Mouse (Mus musculus) lung, adult 2 months (tissue): Measurements from ENCODE around the gene Klc1. TPM values are rescaled to one million over a fixed set of nuclear protein-coding genes. Genes with fewer than 3 reads are reported as not detected.

Source experiments
- DNase-seq: peaks from one replicate; pipeline ENCODE4 v3.0.0; 2022
- H3K4me1 ChIP-seq: fragments of 200-500 bp; 2 replicates; pipeline ENCODE4 v1.6.1; 2011; ENCODE audit warnings: low read length; ENCODE audit not compliant: control insufficient read depth, insufficient read depth
- H3K4me3 ChIP-seq: fragments of 200-500 bp; replicated peaks from 2 replicates; pipeline ENCODE3; 2011; ENCODE audit warnings: low read depth, mild to moderate bottlenecking, control low read depth, low read length; ENCODE audit errors: extremely low read depth
- CTCF ChIP-seq: fragments of 200-500 bp; IDR thresholded peaks from 2 replicates; pipeline ENCODE4 v1.5.1; 2011; ENCODE audit warnings: mild to moderate bottlenecking, low read length, control low read depth; ENCODE audit not compliant: insufficient read depth
- POLR2A ChIP-seq: fragments of 200-500 bp; IDR thresholded peaks from 2 replicates; pipeline ENCODE4 v1.6.1; 2011; ENCODE audit warnings: low read depth, mild to moderate bottlenecking, control low read depth, low read length, borderline replicate concordance; ENCODE audit errors: extremely low read depth
- WGBS: fragments of 180-500 bp; shearing (Covaris S2); methylation state at CpG from one replicate; pipeline ENCODE4 v1.1.7; 2018; 5-methylcytosine and 5-hydroxymethylcytosine counted together
- polyA plus RNA-seq: library from polyadenylated mRNA; depleted of rRNA; stranded (reverse); fragments of >200 nt; gene quantifications from 2 replicates; pipeline ENCODE4 v1.2.3, GENCODE M21; 2012

The Klc1 gene
- polyA plus RNA-seq, 1 experiment: 113 TPM

- Histone ChIP-seq H3K4me1 (no peaks in the 10 kb centered on the region), H3K4me3 (no peak overlapping the region)
- no peak for TF ChIP-seq CTCF
- TF ChIP-seq POLR2A: no peak
- no peak for DNase-seq
- 88% methylated on average over 9 of the region's 9 CpGs for WGBS
Observed at GRCm38 (mm10) chr12:111829954-111830353, 71.3 kb downstream of the Klc1 start.

- no peak for DNase-seq
- 79% methylated on average over 10 of the region's 10 CpGs for WGBS
- Histone ChIP-seq H3K4me3 (no peak overlapping the region), H3K4me1 (no peaks in the 10 kb centered on the region)
- TF ChIP-seq CTCF (no peak), POLR2A (no peak)
Observed at GRCm38 (mm10) chr12:111830375-111830774, 71.7 kb downstream of the Klc1 start.

- DNase-seq: no peak
- TF ChIP-seq CTCF (no peak), POLR2A (no peak)
- Histone ChIP-seq H3K4me3 (no peak overlapping the region), H3K4me1 (no peaks in the 10 kb centered on the region)
- WGBS: 85% methylated on average over 5 of the region's 5 CpGs
Observed at GRCm38 (mm10) chr12:111832643-111833042, 74.0 kb downstream of the Klc1 start.

GRCm38 (mm10) chr12:111833457-111833856 is 74.8 kb downstream of the Klc1 start:
- no peak for TF ChIP-seq POLR2A
- no peak for TF ChIP-seq CTCF
- 91% methylated on average over 10 of the region's 10 CpGs for WGBS

GRCm38 (mm10) chr12:111842565-111843433 is 84.2 kb downstream of the Klc1 start:
- DNase-seq: no peak
- no peak for TF ChIP-seq POLR2A
- TF ChIP-seq CTCF: no peak
- 76% methylated on average over 15 of the region's 15 CpGs for WGBS
- no peaks in the 10 kb centered on the region for H3K4me1 ChIP-seq
- H3K4me3 ChIP-seq: no peak overlapping the region

More at GRCm38 (mm10) chr12:111833457-111833856, 74.8 kb downstream of the Klc1 start:
- Histone ChIP-seq H3K4me1 (no peaks in the 10 kb centered on the region), H3K4me3 (no peak overlapping the region)
- no peak for DNase-seq

GRCm38 (mm10) chr12:111843470-111843869 is 84.8 kb downstream of the Klc1 start:
- no peak for TF ChIP-seq CTCF
- no peak for TF ChIP-seq POLR2A
- H3K4me3 ChIP-seq: no peak overlapping the region
- 30% methylated on average over 2 of the region's 2 CpGs for WGBS
- no peak for DNase-seq
- 0 out of 2 replicates have a peak, but pooled peaks cover 2% of the 10 kb centered on the region for H3K4me1 ChIP-seq

GRCm38 (mm10) chr12:111845953-111846352 is 87.3 kb downstream of the Klc1 start:
- no peak for TF ChIP-seq CTCF
- TF ChIP-seq POLR2A: no peak
- WGBS: 93% methylated on average over 4 of the region's 4 CpGs
- DNase-seq: no peak

GRCm38 (mm10) chr12:111846815-111847214 is 88.2 kb downstream of the Klc1 start:
- 0 out of 2 replicates have a peak, but pooled peaks cover 2% of the 10 kb centered on the region for H3K4me1 ChIP-seq
- TF ChIP-seq CTCF (no peak), POLR2A (no peak)
- DNase-seq: no peak
- no peak overlapping the region for H3K4me3 ChIP-seq
- 85% methylated on average over 10 of the region's 10 CpGs for WGBS

More at GRCm38 (mm10) chr12:111845953-111846352, 87.3 kb downstream of the Klc1 start:
- Histone ChIP-seq H3K4me3 (no peak overlapping the region), H3K4me1 (0 out of 2 replicates have a peak, but pooled peaks cover 2% of the 10 kb centered on the region)

- no peak overlapping the region for H3K4me3 ChIP-seq
- 72% methylated on average over 9 of the region's 9 CpGs for WGBS
- peaks cover 5% of the 10 kb centered on the region for H3K4me1 ChIP-seq
- no peak for DNase-seq
- TF ChIP-seq CTCF: no peak
- TF ChIP-seq POLR2A: no peak
Observed at GRCm38 (mm10) chr12:111848300-111848798, 89.7 kb downstream of the Klc1 start.
